Mouse (Mus musculus): ENCODE results near the gene Map1s. TPM values are rescaled to one million over a fixed set of nuclear protein-coding genes. Genes with fewer than 3 reads are reported as not detected.

The Map1s gene
- total RNA-seq, 2 experiments from 2014 or later, result 73.2 to 77.0 TPM

- DNase-seq (ENCODE audit: low spot score in 2 of 2), result no peak
Measured at GRCm38 (mm10) chr8:70933036-70933435, 27.3 kb downstream of the Map1s start.

GRCm38 (mm10) chr8:70934786-70935185, 29.1 kb downstream of the Map1s start:
- no peak for DNase-seq (ENCODE audit: low spot score in 2 of 2)

GRCm38 (mm10) chr8:70937200-70937599, 31.5 kb downstream of the Map1s start:
- DNase-seq (ENCODE audit: low spot score in 2 of 2), result no peak

DNA sequence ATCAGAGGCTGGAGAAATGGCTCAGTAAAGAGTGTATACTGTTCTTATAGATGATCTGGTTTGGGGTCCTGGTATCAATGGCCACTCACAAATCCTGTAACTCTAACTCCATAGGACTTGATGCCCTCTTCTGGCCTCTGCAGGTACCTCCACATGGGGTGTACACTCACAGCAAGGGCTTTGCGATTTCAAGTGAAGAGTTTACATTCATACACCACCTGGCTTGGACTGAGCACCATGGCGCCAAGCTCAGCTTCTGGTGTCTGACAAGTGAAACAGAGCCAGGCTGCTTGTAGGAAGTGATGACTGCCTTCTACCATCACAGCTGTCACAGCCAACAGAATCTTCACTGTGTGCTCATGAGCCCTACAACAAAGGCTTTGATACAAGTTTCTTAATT, 35.7 kb downstream of the Map1s start:
- no peak for DNase-seq (ENCODE audit: low spot score in 2 of 2)

DNA sequence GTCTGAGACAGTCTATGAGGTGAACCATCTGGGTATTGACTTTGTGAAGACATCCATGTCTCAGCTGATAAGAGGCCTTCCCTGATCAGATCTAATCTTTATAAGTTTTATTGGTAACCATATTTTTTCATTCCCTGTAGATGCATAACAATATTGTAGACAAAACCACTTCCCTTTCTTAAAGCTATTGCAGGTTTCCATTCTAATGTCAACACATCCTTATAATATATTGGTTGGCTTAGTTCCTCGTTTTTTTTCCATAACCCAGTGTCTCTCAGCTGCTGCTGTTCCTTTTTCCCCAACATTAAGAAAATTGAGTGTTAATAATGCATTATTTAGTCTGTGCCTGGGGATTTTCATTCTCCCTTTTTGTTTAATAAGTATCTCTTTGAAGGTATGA, 37.5 kb downstream of the Map1s start:
- no peak for DNase-seq (ENCODE audit: low spot score in 2 of 2)

- DNase-seq (ENCODE audit: low spot score in 2 of 2), result no peak
Measured at GRCm38 (mm10) chr8:70949847-70950246, 44.1 kb downstream of the Map1s start.

- no peak for DNase-seq (ENCODE audit: low spot score in 2 of 2)
Measured at GRCm38 (mm10) chr8:70960703-70961472, 55.2 kb downstream of the Map1s start.

DNA sequence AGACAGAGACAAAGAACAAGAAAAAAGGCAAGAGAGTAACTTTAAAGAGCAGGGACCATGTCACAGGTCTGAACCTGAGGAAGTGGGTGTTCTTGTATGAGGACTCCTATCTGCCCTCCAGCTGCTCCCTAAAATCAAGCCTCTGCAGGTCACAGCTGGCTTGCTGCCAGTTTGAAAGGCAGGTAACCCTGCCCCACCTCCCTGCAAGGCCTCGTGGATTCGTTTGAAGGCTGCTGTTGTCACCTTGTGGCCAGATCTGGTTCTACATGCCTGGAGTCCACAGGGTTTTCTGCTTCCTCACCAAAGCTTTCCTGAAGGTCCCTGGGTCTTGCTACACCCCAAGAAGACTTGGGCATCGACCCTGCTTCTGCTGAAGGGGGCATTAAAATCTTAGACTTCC, 58.4 kb downstream of the Map1s start:
- peak in 1 of 2 experiments; percentile 6 for DNase-seq (ENCODE audit: low spot score in 2 of 2)

- DNase-seq (ENCODE audit: low spot score in 2 of 2), result no peak
Measured at GRCm38 (mm10) chr8:70964861-70965260, 59.1 kb downstream of the Map1s start.

Small RNAs within 50 kb of the gene (microRNA-seq; reads per million reads assigned to microRNA genes)
- 21.8 to 26.9 reads per million in 2 experiments for gene Mir1969
- 0.68 to 3.4 reads per million in 2 experiments for gene Mir7067

Other genes starting within 250 kb of the Map1s start
- 10 to 100 TPM; 25.9 to 30.8 TPM for gene Pgpep1, start 245.5 kb upstream of the Map1s start, total RNA-seq (2021)
- gene Lsm4, start 232.7 kb upstream of the Map1s start, total RNA-seq (2021), result 10 to 100 TPM; 67.8 to 71.7 TPM
- 100 to 1,000 TPM; 163 to 179 TPM for gene Jund, start 207.0 kb upstream of the Map1s start, total RNA-seq (2021)
- under 1 TPM in 1 of 2 experiments, not detected in 1; 0.14 TPM for gene Iqcn, start 202.5 kb upstream of the Map1s start, total RNA-seq (2021)
- gene Gm3336, start 187.4 kb upstream of the Map1s start, total RNA-seq (2021), result not detected
- gene Pde4c, start 182.2 kb upstream of the Map1s start, total RNA-seq (2021), result under 1 TPM; 0.81 to 0.91 TPM
- 100 to 1,000 TPM; 793 to 809 TPM for gene Rab3a, start 151.3 kb upstream of the Map1s start, total RNA-seq (2021)
- gene Mpv17l2, start 145.0 kb upstream of the Map1s start, total RNA-seq (2021), result 10 to 100 TPM; 47.6 to 52.2 TPM
- gene Pik3r2, start 129.2 kb upstream of the Map1s start, total RNA-seq (2021), result 100 to 1,000 TPM; 164 to 178 TPM
- gene Mast3, start 100.9 kb upstream of the Map1s start, total RNA-seq (2021), result 100 to 1,000 TPM; 295 to 297 TPM
- 1 to 10 TPM; 1.5 TPM for gene Il12rb1, start 97.5 kb upstream of the Map1s start, total RNA-seq (2021)
- gene Arrdc2, start 66.2 kb upstream of the Map1s start, total RNA-seq (2021), result 10 to 100 TPM; 23.3 to 24.5 TPM
- gene Kcnn1, start 42.7 kb upstream of the Map1s start, total RNA-seq (2021), result 10 to 100 TPM; 22.0 to 22.8 TPM
- 10 to 100 TPM; 84.5 to 92.7 TPM for gene Ccdc124, start 32.0 kb upstream of the Map1s start, total RNA-seq (2021)
- gene Slc5a5, start 13.2 kb upstream of the Map1s start, total RNA-seq (2021), result 1 to 10 TPM; 7.3 to 8.3 TPM
- gene Rpl18a, start 8.5 kb upstream of the Map1s start, total RNA-seq (2021), result 100 to 1,000 TPM; 673 to 736 TPM

All from layer of hippocampus, postnatal 14 days (tissue).